Mouse (Mus musculus): ENCODE data around the gene Gm49373. TPM values are rescaled to one million over a fixed set of nuclear protein-coding genes. Genes with fewer than 3 reads are reported as not detected.

The Gm49373 gene
- polyA plus RNA-seq, 2 experiments, result 1.0 to 1.9 TPM

GRCm38 (mm10) chr9:21113751-21114150 lies 40.9 kb upstream of the Gm49373 start:
- H3K4me1 ChIP-seq (ENCODE audit: control insufficient read depth, insufficient read depth, low read length), result no peaks in the 10 kb centered on the region
- WGBS, result 82% methylated on average over 6 of the region's 6 CpGs

GRCm38 (mm10) chr9:21107607-21108237 lies 34.8 kb upstream of the Gm49373 start:
- peaks cover 3% of the 10 kb centered on the region; the same call in 1 of the 2 replicates for H3K36me3 ChIP-seq (ENCODE audit: control insufficient read depth, insufficient read depth, low read length)
- H3K4me2 ChIP-seq (replicated peaks; ENCODE audit: low read depth, low read length, severe bottlenecking), result no peak overlapping the region
- ATAC-seq (ENCODE audit: low FRiP score, low read depth) (no peak), DNase-seq (ENCODE audit: low spot score) (no peak)
- 50% methylated on average over 23 of the region's 23 CpGs for WGBS
- H3K9me3 ChIP-seq (ENCODE audit: control insufficient read depth, low read length), result no peaks in the 10 kb centered on the region
- no peak overlapping the region for H3K9ac ChIP-seq (ENCODE audit: low read depth, low read length, severe bottlenecking)
- H3K27me3 ChIP-seq (ENCODE audit: control insufficient read depth, insufficient read depth, low read length), result no peaks in the 10 kb centered on the region
- no peak for TF ChIP-seq POLR2A (IDR thresholded peaks at IDR 0.05; ENCODE audit: borderline replicate concordance, extremely low read depth, insufficient read depth, insufficient read length)
- no peak overlapping the region for H3K4me3 ChIP-seq (replicated peaks; ENCODE audit: low read length)
- no peaks in the 10 kb centered on the region for H3K4me1 ChIP-seq (ENCODE audit: control insufficient read depth, insufficient read depth, low read length)
- H3K27ac ChIP-seq (replicated peaks; ENCODE audit: low read depth, low read length), result no peak overlapping the region

More at GRCm38 (mm10) chr9:21113751-21114150, 40.9 kb upstream of the Gm49373 start:
- ATAC-seq (ENCODE audit: low FRiP score, low read depth) (no peak), DNase-seq (ENCODE audit: low spot score) (no peak)
- no peaks in the 10 kb centered on the region for H3K9me3 ChIP-seq (ENCODE audit: control insufficient read depth, low read length)
- H3K27ac ChIP-seq (replicated peaks; ENCODE audit: low read depth, low read length), result no peak overlapping the region
- H3K27me3 ChIP-seq (ENCODE audit: control insufficient read depth, insufficient read depth, low read length), result no peaks in the 10 kb centered on the region
- no peak overlapping the region for H3K4me2 ChIP-seq (replicated peaks; ENCODE audit: low read depth, low read length, severe bottlenecking)
- no peak for TF ChIP-seq POLR2A (IDR thresholded peaks at IDR 0.05; ENCODE audit: borderline replicate concordance, extremely low read depth, insufficient read depth, insufficient read length)
- 0 out of 2 replicates have a peak, but pooled peaks cover 5% of the 10 kb centered on the region for H3K36me3 ChIP-seq (ENCODE audit: control insufficient read depth, insufficient read depth, low read length)
- H3K4me3 ChIP-seq (replicated peaks; ENCODE audit: low read length), result no peak overlapping the region
- H3K9ac ChIP-seq (ENCODE audit: low read depth, low read length, severe bottlenecking), result no peak overlapping the region

- H3K9me3 ChIP-seq (ENCODE audit: control insufficient read depth, low read length), result no peaks in the 10 kb centered on the region
- no peaks in the 10 kb centered on the region for H3K4me1 ChIP-seq (ENCODE audit: control insufficient read depth, insufficient read depth, low read length)
- WGBS, result 72% methylated on average over 5 of the region's 5 CpGs
- no peak for DNase-seq (ENCODE audit: low spot score)
- no peak overlapping the region for H3K27ac ChIP-seq (replicated peaks; ENCODE audit: low read depth, low read length)
- no peak for TF ChIP-seq POLR2A (IDR thresholded peaks at IDR 0.05; ENCODE audit: borderline replicate concordance, extremely low read depth, insufficient read depth, insufficient read length)
- peaks cover 3% of the 10 kb centered on the region; the same call in 1 of the 2 replicates for H3K36me3 ChIP-seq (ENCODE audit: control insufficient read depth, insufficient read depth, low read length)
- no peak overlapping the region for H3K4me2 ChIP-seq (replicated peaks; ENCODE audit: low read depth, low read length, severe bottlenecking)
- no peak for ATAC-seq (ENCODE audit: low FRiP score, low read depth)
- H3K27me3 ChIP-seq (ENCODE audit: control insufficient read depth, insufficient read depth, low read length), result no peaks in the 10 kb centered on the region
- no peak overlapping the region for H3K9ac ChIP-seq (ENCODE audit: low read depth, low read length, severe bottlenecking)
- H3K4me3 ChIP-seq (replicated peaks; ENCODE audit: low read length), result no peak overlapping the region
Measured at GRCm38 (mm10) chr9:21105760-21106564, 33.1 kb upstream of the Gm49373 start.

- Histone ChIP-seq H3K4me1 (ENCODE audit: control insufficient read depth, insufficient read depth, low read length) (no peaks in the 10 kb centered on the region), H3K4me2 (replicated peaks; ENCODE audit: low read depth, low read length, severe bottlenecking) (no peak overlapping the region), H3K27ac (replicated peaks; ENCODE audit: low read depth, low read length) (no peak overlapping the region), H3K9ac (ENCODE audit: low read depth, low read length, severe bottlenecking) (no peak overlapping the region), H3K9me3 (ENCODE audit: control insufficient read depth, low read length) (no peaks in the 10 kb centered on the region), H3K4me3 (replicated peaks; ENCODE audit: low read length) (no peak overlapping the region), H3K36me3 (ENCODE audit: control insufficient read depth, insufficient read depth, low read length) (peaks cover 3% of the 10 kb centered on the region; the same call in 1 of the 2 replicates), H3K27me3 (ENCODE audit: control insufficient read depth, insufficient read depth, low read length) (no peaks in the 10 kb centered on the region)
- ATAC-seq (ENCODE audit: low FRiP score, low read depth) (no peak), DNase-seq (ENCODE audit: low spot score) (no peak)
- 81% methylated on average over 6 of the region's 6 CpGs for WGBS
- no peak for TF ChIP-seq POLR2A (IDR thresholded peaks at IDR 0.05; ENCODE audit: borderline replicate concordance, extremely low read depth, insufficient read depth, insufficient read length)
Measured at GRCm38 (mm10) chr9:21104814-21105213, 31.9 kb upstream of the Gm49373 start.

GRCm38 (mm10) chr9:21102076-21102475 lies 29.2 kb upstream of the Gm49373 start:
- H3K9me3 ChIP-seq (ENCODE audit: control insufficient read depth, low read length), result no peaks in the 10 kb centered on the region
- H3K27ac ChIP-seq (replicated peaks; ENCODE audit: low read depth, low read length), result no peak overlapping the region
- H3K4me1 ChIP-seq (ENCODE audit: control insufficient read depth, insufficient read depth, low read length), result no peaks in the 10 kb centered on the region
- H3K9ac ChIP-seq (ENCODE audit: low read depth, low read length, severe bottlenecking), result no peak overlapping the region
- 93% methylated on average over 2 of the region's 2 CpGs for WGBS
- no peak for TF ChIP-seq POLR2A (IDR thresholded peaks at IDR 0.05; ENCODE audit: borderline replicate concordance, extremely low read depth, insufficient read depth, insufficient read length)
- no peak for DNase-seq (ENCODE audit: low spot score)
- H3K27me3 ChIP-seq (ENCODE audit: control insufficient read depth, insufficient read depth, low read length), result no peaks in the 10 kb centered on the region
- H3K4me2 ChIP-seq (replicated peaks; ENCODE audit: low read depth, low read length, severe bottlenecking), result no peak overlapping the region
- H3K36me3 ChIP-seq (ENCODE audit: control insufficient read depth, insufficient read depth, low read length), result 0 out of 2 replicates have a peak, but pooled peaks cover 3% of the 10 kb centered on the region
- no peak for ATAC-seq (ENCODE audit: low FRiP score, low read depth)
- H3K4me3 ChIP-seq (replicated peaks; ENCODE audit: low read length), result no peak overlapping the region

Data from limb, embryonic 14.5 days (tissue).